ENCODE assay signal across 11 mouse cellular contexts in the genomic region with DNA sequence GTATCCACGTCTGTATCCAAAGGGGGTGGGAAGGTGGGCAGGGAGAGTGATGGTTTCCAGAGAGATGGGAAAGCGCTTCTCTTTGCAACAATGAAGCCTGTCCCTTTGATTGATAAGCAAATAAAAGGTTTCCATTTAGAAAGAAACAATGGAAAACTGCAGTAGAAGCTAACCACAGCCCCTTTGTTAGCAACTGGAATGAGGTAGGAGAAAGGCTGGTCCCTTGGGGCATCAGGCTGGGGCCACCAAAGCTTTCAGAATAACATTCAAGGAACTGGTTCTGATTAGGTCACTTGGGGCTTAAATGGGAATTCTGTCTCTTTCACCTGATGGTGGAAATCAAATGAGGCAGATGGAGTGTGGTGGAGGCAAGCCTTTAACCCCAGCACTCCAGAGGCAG.
"Had no signal": no experiment of that assay in that cellular context is flagged by ENCODE, and none has a peak within 500 bp of the region (broad histone marks: within the 10 kb centered on the region; RNA-seq: fewer than 3 reads in every experiment).

No protein-coding gene starts in this region.

- H3K9ac ChIP-seq: limb, embryonic 13.5 days; liver, embryonic 14.5 days; neural tube, embryonic 12.5 days had no signal

- H3K4me1 ChIP-seq: limb, embryonic 13.5 days; neural tube, embryonic 12.5 days had no signal

- H3K27me3 ChIP-seq: limb, embryonic 13.5 days; neural tube, embryonic 12.5 days had no signal

- H3K4me2 ChIP-seq: limb, embryonic 13.5 days; neural tube, embryonic 12.5 days had no signal

- H3K4me3 ChIP-seq: limb, embryonic 13.5 days; midbrain, embryonic 10.5 days; neural tube, embryonic 12.5 days had no signal

- H3K9me3 ChIP-seq: limb, embryonic 13.5 days; midbrain, embryonic 10.5 days; neural tube, embryonic 12.5 days had no signal

- DNase-seq: kidney, adult 8-10 months; kidney, postnatal 25 days; left cerebral cortex, postnatal 4 days; lung, adult 18-20 months; midbrain, embryonic 14.5 days; thymus, postnatal 4 days had no signal

- H3K36me3 ChIP-seq: limb, embryonic 13.5 days; midbrain, embryonic 10.5 days; neural tube, embryonic 12.5 days had no signal

- H3K27ac ChIP-seq: limb, embryonic 13.5 days; liver, embryonic 14.5 days; midbrain, embryonic 10.5 days; neural tube, embryonic 12.5 days; stomach, postnatal 0 days had no signal
